Mouse (Mus musculus): ENCODE measurements around the gene 1700093K21Rik. TPM values are rescaled to one million over a fixed set of nuclear protein-coding genes. Genes with fewer than 3 reads are reported as not detected.
"Not testable (repeated sequence)": the region's sequence is repeated elsewhere in the genome, so short reads cannot be mapped to it uniquely, and the experiment has no call there.

Gene 1700093K21Rik
- total RNA-seq (2014; fragmentation: Nextera tagmentation) (not detected in 2 replicates), total RNA-seq (2017) (not detected in 2 replicates)

DNA sequence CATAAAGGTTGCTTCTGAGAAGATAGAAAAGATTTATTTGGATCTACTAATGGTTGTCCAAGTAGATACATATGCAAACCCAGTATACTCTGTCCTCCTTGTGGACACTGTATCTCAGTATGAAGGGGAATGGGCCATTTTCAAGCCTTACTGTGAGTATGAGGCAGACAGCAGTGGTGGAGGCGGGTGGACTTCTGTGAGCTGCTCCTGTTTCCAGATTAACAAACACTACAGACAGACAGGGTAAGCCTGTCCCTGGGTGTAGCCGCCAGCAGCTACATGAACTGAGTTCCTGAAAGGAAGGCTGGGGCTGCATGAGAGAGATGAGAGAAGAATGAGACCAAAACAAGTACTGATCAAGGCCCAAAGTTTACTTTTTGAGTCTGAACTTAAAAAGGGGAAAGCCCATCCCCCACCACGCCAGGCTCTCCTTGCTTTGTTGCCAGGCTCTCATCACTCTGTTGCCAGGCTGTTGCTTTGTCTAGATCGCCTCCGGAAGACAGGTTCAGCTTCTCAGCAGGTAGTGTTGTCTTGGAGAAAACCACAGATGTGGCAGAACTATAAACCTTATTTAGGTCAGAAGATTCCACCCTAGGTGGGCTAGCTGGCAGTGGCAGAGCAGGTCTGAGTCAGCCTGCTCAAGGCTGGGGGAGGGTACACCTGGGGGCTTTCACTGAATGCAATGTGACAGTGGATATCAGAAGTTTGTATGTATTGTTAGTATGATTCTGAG is at the start of gene 1700093K21Rik:
Gene 1700093K21Rik, minus strand, starts transcription at position 683 of the 733 bp plus-strand sequence.
- ATAC-seq (replicated peaks; ENCODE audit: low FRiP score, low TSS enrichment, poor library complexity, severe bottlenecking), result no peak

DNA sequence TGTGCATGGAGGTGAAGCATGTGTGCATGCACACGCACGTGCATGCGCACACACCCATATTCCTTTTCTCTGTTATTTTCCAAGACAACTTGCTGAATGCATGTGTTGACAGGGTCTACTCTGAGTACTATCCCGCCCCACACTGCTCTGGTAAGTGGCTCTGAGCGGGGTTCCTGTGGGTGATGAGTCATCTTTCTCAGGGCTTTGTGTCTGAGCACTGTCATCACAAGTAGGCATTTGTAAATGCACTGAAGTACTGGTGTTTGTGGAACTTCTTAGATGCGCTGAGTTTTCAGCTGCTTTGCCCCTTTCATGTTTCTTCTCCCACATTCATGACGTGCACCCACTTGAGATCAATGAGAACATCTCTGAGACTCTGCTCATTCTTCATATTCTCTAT is 49.2 kb upstream of the 1700093K21Rik start:
- no peak for ATAC-seq (replicated peaks; ENCODE audit: low FRiP score, low TSS enrichment, poor library complexity, severe bottlenecking)

DNA sequence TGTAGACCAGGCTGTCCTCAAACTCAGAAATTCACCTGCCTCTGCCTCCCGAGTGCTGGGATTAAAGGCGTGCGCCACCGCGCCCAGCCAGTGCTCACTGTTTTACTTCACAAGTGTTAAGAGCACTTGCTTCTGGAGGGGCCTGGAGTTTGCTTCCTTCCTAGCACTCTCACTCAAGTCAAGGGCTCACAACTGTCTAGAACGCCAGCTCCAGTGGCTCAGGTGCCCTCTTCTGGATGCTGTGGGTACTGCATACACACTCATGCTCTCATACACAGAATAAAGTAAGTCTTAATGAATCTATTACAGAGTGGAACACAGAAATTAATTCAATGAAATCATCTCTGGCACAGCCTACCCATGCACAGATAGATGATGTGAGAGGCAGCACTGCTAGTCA is 44.8 kb upstream of the 1700093K21Rik start:
- ATAC-seq (replicated peaks; ENCODE audit: low FRiP score, low TSS enrichment, poor library complexity, severe bottlenecking), result peak; percentile 93

DNA sequence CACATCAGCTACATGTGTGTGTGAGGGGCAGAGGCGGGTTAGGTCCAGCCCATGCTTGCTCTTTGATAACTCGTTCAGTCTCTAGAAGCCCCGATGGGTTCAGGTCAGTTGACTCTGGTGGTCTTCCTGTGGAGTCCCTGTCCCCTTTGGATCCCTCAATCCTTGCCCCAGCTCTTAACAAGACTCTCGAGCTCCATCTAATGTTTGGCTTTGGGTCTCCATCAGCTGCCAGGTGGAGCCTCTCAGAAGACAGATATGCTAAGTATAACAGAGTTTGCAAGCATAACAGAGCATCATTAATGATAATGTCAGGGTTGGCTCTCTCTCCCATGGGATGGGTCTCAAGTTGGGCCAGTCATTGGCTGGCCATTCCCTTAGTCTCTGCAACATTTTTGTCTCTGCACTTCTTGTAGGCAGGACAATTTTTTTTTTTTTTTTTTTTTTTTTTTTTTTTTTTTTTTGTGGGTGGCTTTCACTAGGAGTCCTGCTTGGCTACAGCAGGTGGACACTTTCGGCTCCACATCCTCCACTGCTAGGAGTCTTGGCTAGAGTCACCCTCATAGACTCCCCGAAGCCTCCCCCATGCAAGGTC is 36.2 kb upstream of the 1700093K21Rik start:
- 0 out of 2 replicates have a peak, but pooled peaks have one; percentile 22 for ATAC-seq (replicated peaks; ENCODE audit: low FRiP score, low TSS enrichment, poor library complexity, severe bottlenecking)

DNA sequence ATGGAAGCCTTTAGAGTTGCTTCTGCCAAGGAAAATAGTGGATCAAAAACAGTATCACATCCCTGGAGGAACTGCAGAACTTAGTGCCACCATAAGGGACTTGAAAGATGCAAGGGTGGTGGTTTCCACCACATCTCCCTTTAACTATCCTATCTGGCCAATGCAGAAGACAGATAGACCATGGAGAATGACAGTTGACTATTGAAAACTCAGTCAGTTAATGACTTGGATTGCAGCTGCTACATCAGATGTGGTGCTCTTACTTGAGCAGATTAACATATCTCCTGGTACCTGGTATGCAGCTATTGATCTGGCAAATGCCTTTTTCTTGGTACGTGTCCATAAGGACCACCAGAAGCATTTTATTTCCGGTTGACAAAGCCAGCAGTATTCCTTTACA is 16.5 kb upstream of the 1700093K21Rik start:
- ATAC-seq (replicated peaks; ENCODE audit: low FRiP score, low TSS enrichment, poor library complexity, severe bottlenecking), result peak; percentile 59; the same call in 1 of the 2 replicates

DNA sequence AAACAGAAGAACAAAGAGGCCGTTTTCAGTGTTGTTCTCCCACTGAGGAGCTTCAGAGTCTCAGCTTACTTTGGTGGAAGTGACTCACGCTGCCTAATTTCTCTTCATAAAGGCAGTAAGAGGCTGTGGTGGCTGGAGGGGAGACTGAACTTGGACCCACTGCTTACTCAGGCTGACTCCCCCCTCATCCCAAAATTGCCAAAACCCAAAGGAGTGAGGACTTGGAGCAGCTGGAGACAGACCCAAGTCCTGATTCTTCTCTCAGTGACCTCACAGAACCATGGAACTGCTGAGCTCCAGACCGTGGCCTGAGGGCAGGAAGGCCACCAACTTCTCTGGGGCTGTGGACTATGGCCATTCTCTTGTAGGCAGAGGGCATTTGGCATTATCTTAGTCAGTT is 2.0 kb downstream of the 1700093K21Rik start:
- ATAC-seq (replicated peaks; ENCODE audit: low FRiP score, low TSS enrichment, poor library complexity, severe bottlenecking), result no peak

DNA sequence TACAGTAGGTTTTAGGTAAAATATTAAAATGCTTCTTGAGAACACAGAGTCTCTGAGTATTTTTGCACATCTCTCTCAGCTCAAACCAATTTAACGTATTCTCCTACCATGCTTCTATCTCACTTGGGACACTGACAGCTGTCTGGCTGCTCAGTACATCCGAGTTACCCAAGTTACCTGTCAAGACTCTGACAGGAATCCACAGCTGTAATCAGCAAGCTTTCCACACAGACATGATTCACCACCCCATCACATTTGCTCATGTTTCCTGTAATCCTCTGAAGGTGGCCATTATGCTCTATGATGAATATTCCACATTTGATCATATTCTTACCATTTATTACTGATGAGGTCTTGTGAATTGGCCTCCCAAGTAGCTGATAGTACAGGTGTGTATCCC is 5.6 kb downstream of the 1700093K21Rik start:
- no peak for ATAC-seq (replicated peaks; ENCODE audit: low FRiP score, low TSS enrichment, poor library complexity, severe bottlenecking)

DNA sequence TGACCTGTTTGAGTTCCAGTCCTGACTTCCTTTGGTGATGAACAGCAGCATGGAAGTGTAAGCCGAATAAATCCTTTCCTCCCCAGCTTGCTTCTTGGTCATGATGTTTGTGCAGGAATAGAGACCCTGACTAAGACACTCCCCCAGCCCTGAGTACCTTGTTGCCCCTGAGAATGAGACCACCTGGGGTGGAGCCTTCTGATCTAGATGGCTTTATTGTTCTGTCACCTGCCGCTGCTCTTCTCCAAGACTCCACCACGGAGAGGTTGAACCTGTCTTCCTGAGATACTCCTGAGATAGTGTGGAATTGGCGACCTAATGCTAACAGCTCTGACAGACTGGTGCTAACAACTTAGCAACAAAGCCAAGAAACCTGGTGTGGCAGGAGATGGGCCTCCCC is 6.2 kb downstream of the 1700093K21Rik start:
- not testable (repeated sequence) for ATAC-seq (replicated peaks; ENCODE audit: low FRiP score, low TSS enrichment, poor library complexity, severe bottlenecking)

DNA sequence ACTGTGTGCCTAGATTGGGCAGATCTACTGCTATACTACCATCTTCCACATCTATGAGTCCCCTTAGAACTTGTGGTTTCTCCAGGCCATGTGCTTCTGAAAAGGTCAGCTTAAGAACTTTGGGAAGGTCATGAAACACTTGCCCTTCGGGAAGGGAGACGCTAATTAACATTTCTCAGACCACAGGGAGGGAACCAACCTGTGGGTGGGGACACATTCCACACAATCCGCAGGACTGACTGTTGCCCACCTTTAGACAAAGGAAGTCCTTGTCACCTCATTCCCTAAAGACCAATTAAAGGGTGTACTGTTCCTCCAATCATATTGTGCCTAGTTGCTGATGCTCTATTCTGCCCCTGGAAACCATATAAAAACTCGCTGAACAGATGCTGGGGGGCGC is 16.2 kb downstream of the 1700093K21Rik start:
- not testable (repeated sequence) for ATAC-seq (replicated peaks; ENCODE audit: low FRiP score, low TSS enrichment, poor library complexity, severe bottlenecking)

DNA sequence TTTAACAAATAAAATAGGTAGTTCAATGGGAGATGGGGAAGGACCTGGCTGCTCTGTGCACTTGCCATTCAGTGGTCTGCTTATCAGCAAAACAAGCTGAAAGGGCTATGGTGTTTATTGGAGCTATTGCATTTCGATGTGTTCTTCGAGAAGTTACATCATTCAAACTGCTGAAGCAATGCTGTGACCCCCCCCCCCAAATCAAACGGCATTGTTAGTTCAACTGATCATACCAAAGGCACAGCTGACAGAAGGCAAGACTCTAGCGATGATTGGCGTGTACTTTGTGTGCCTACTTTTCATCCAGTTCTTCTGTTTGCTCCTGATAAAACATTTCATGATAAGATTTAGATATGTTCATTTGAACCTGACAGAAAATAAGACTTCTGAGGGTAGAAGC is 22.3 kb downstream of the 1700093K21Rik start:
- peak; percentile 38 for ATAC-seq (replicated peaks; ENCODE audit: low FRiP score, low TSS enrichment, poor library complexity, severe bottlenecking)

DNA sequence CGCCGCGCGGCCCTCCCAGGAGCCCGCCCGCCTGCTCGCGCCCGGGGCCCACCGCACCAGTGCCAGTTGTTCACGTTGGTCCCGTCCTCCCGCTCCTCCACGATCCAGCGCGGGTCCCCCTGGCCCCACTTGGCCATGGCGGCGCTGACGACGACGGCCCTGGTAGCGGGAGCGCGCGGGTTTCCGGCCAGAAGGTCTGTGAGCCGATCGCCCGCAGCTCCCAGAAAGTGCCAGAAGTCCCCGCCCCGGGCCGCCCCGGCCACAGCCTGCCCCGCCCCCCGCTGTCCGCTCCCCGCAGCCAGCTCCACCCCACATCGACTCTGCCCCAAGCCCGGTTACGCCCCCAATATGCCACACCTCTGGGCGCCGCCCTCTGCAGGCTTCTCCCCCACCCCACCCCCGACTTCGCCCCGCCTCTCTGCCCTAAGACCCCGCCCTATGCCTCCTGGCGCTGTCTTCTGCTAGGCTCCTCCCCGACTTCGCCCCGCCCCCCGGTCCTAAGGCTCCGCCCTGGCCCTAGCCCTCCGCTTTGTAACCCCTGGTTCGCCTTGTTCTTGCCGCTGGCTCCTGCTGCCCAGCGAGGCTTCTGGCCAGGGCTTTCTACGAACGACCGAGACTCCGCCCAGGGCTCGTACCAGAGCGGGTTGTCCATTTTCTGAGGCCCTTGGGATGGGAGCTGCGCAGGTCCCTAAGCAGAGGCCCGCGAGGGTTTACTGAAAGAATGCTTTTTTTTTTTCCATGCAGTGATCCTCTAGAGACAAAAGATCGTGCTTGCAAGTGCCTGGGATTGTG is 23.0 kb downstream of the 1700093K21Rik start, which contains the start of gene Ahsa2:
Gene Ahsa2, minus strand, starts transcription at position 313 of the 792 bp plus-strand sequence.
- ATAC-seq (replicated peaks; ENCODE audit: low FRiP score, low TSS enrichment, poor library complexity, severe bottlenecking), result peak; percentile 88

DNA sequence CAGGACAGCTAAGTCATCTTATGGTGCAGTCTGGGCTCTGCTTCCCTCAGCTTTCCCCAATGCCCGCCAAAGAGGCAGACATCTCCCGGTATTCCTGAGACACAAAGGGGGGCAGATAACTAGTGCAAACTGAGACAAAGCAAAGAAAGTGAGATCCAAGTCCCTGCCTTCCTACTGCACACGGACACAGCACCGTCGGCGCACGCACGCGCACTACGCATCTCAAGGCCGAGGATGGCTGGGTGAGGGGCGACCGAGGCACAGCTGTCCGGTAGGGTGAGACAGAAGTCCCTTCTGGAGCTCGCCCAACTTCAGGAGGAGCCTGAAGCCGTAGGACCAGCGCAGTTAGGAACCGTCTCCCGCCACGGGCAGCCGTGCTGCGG is 23.6 kb downstream of the 1700093K21Rik start:
- peak; percentile 40 for ATAC-seq (replicated peaks; ENCODE audit: low FRiP score, low TSS enrichment, poor library complexity, severe bottlenecking)

DNA sequence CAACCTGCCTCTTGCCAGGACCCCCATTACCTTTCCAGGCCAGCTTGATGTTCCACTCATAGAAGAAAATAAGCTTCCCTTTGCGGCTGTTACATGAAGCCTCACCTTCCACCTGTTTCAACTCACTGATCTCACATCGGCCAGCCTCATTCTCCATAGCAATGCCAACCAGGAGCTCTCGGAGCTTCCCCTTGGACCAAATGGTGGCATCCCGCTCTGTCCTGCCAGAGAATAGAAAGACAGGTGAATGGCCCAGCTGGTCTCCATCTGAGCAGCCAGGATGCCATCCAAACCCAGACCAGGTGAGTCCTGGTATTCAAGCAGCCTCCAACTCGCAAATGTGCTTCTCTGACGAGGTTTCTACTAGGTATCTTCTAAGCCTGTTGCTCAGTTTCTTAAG is 24.3 kb downstream of the 1700093K21Rik start:
- no peak for ATAC-seq (replicated peaks; ENCODE audit: low FRiP score, low TSS enrichment, poor library complexity, severe bottlenecking)

DNA sequence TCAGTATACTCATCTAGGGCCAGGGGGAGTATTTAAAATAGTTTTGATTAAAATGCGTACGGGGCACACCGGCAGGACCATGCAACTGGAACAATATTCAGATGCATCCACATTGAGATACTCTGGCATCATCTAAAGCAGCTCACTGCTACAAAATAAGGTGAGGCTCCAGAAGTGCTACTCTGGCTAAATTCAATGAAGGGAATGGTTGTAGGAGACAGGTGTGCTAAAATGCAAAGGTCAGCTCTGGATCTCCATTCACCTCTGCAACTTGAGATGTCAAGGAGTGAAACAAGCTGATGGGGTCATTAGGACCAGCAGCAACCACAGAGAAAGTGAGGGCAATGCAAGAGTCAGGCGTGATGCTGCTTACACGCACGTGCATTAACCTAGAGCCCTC is 25.7 kb downstream of the 1700093K21Rik start:
- ATAC-seq (replicated peaks; ENCODE audit: low FRiP score, low TSS enrichment, poor library complexity, severe bottlenecking), result no peak

DNA sequence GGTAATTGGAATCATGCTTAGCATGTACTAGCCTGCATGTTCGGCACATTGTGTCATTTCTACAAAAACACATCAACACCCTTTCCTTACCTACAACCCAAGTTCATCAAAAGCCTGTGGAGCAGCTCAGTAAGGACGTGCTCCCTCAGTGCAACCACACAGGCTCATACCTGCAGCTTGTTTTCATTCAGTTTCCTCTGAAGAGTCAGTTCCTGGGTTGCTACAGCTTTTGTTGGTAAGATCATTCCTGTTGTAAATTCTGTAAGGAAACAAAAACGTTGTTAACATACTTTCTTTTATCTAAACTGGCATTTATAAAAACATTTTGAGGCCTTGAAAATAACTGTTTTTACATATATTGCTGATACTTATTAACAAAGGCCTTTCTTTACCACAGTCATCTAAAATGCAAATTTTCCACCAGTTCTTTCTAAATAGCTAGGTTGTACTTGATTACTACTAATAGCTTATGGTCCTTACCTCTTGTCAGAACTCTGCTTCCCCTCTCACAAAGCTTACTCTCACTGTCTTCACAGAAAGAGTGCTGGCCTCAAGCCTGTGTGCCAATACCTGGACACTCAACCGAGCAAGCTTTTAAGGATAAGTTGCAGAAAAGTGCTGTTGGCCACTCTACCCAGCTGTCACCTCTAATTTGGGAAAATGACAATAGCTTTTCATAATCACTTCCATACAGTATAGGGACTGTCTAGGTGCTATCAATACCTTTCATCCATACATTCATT is 28.7 kb downstream of the 1700093K21Rik start:
- no peak for ATAC-seq (replicated peaks; ENCODE audit: low FRiP score, low TSS enrichment, poor library complexity, severe bottlenecking)

DNA sequence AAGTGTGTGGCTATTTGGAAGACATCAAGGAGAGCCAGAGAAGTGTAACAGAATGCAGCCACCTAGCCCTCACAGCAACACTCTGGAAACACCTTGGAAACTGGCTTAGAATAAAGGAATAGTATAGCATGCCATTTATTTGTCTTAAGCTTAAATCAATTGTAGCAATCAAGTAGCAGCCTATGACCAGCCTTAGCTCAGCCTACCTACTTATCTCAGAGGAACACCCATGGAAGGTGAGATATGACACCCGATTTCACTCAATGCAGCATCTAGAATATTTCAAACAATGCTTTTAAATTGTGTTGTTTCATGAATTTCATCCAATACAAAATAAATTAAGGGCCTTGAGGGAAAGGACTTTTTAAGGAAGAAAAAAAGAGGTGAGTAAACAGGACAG is 31.0 kb downstream of the 1700093K21Rik start:
- 0 out of 2 replicates have a peak, but pooled peaks have one; percentile 45 for ATAC-seq (replicated peaks; ENCODE audit: low FRiP score, low TSS enrichment, poor library complexity, severe bottlenecking)

All from megakaryocyte-erythroid progenitor cell, adult 5-6 weeks (primary cell).